In the genomic region with DNA sequence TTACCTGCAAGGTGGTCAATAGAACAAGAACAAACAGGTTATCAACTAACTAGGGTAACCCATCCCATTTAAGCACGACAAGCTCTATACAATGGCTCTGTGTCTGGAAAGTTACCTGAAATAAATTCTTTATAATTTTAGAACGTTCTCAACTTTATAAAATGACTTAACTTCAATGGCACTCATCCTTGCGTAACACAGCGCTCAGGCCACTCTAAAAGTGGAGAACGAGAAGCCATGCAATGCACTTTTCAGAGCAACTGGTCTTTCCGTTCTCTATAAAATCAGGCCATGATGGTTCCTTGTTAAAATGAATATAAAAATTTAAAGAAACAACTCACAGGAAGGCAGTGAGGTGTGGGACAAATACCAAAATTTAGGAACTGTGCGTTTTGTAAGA, we compare ENCODE assay signal across 24 mouse cellular contexts.
"Had no signal": no experiment of that assay in that cellular context is flagged by ENCODE, and none has a peak within 500 bp of the region (broad histone marks: within the 10 kb centered on the region; RNA-seq: fewer than 3 reads in every experiment).

No protein-coding gene starts in this region.

- DNase-seq: gastrocnemius, postnatal 14 days; gastrocnemius, postnatal 36 days; heart, adult 18-20 months; heart, postnatal 14 days; heart, postnatal 36 days; kidney, adult 11 months; kidney, adult 2 months; kidney, adult 9 months; kidney, postnatal 14 days; kidney, postnatal 36 days; layer of hippocampus, adult 9-11 months; layer of hippocampus, postnatal 36 days; left cerebral cortex, postnatal 4 days had no signal

- ATAC-seq: hindbrain, postnatal 0 days; intestine, embryonic 16.5 days had no signal

- H3K27ac ChIP-seq: heart, embryonic 13.5 days; heart, embryonic 15.5 days; hindbrain, embryonic 13.5 days; hindbrain, embryonic 15.5 days; hindbrain, postnatal 0 days; kidney, embryonic 15.5 days; kidney, postnatal 0 days; limb, embryonic 15.5 days had no signal

- H3K9ac ChIP-seq: heart, embryonic 13.5 days; heart, embryonic 15.5 days; hindbrain, embryonic 13.5 days; hindbrain, embryonic 15.5 days; kidney, embryonic 15.5 days; limb, embryonic 13.5 days; limb, embryonic 15.5 days had no signal

- H3K4me3 ChIP-seq: heart, embryonic 13.5 days; heart, embryonic 15.5 days; hindbrain, embryonic 13.5 days; hindbrain, embryonic 15.5 days; kidney, embryonic 15.5 days; limb, embryonic 13.5 days; limb, embryonic 15.5 days had no signal

- H3K9me3 ChIP-seq: heart, embryonic 13.5 days; heart, embryonic 15.5 days; hindbrain, embryonic 13.5 days; hindbrain, embryonic 15.5 days; kidney, embryonic 15.5 days; limb, embryonic 13.5 days; limb, embryonic 15.5 days had no signal

- H3K27me3 ChIP-seq: heart, embryonic 13.5 days; heart, embryonic 15.5 days; hindbrain, embryonic 13.5 days; hindbrain, embryonic 15.5 days; kidney, embryonic 15.5 days; limb, embryonic 13.5 days; limb, embryonic 15.5 days had no signal

- H3K4me1 ChIP-seq: heart, embryonic 13.5 days; heart, embryonic 15.5 days; hindbrain, embryonic 13.5 days; hindbrain, embryonic 15.5 days; kidney, embryonic 15.5 days; limb, embryonic 15.5 days had no signal

- H3K4me2 ChIP-seq: heart, embryonic 11.5 days; heart, embryonic 13.5 days; heart, embryonic 15.5 days; hindbrain, embryonic 13.5 days; hindbrain, embryonic 15.5 days; kidney, embryonic 15.5 days; limb, embryonic 13.5 days; limb, embryonic 15.5 days had no signal
